Mouse (Mus musculus): ENCODE measurements around the gene Ggt5. TPM values are rescaled to one million over a fixed set of nuclear protein-coding genes. Genes with fewer than 3 reads are reported as not detected.
A peak's percentile ranks its signal among the peaks of the same experiment; 100 is the strongest.
"Not testable (repeated sequence)": the region's sequence is repeated elsewhere in the genome, so short reads cannot be mapped to it uniquely, and the experiment has no call there.

The Ggt5 gene
- total RNA-seq, 2 experiments from 2014 or later, result 2.3 TPM

DNA sequence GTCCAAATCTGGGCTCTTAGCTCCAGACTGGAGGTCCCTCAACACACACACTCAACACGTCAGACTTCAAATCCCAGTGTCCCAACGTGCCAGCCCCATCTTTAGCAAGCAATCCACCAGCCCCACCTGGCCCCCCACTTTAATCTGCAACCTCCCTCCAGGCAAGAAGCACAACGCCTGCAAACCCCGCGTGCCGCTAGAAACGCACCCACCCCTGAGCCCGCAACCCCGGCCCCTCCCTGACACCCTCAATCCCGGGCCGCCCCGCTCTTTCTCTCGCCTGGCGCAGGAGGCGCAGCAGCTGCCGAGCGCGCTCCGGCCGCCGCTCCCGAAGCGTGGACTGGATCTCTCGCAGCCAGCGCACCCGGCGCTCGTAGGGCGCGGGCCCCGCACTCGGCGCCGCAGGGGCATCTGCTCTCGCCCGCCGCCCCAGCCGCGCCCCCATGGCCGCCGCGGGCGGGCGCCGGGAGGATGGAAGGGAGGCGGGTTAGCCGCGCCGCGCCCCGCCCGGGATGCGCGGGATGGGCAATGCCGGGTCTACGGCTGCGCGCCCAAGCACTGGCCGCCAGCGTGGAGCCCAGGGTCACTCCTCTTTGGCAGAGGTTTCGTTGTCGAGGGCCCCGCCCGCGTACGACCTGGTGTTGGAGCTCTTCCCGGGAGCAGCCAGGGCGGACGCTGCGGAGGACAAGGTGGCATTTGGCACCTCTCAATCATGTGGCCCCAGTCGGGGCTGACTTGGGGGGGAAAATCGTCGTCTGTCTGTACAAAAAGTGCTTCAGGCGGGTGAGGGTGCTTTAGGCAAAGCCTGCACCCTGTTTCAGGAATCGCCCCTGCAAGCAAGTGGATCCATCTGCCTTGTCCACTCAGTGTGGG lies 29.2 kb upstream of the Ggt5 start, which contains the start of gene Lrrc75b:
Gene Lrrc75b (minus strand): TSS at position 655 of the 873 bp plus-strand sequence.
- no peak for DNase-seq (ENCODE audit: low spot score in 2 of 2)
- peak within 1 kb of the TSS; percentile 60 for H3K4me3 ChIP-seq
- H3K27ac ChIP-seq, result peak within 1 kb of the TSS; percentile 78
- TF ChIP-seq CTCF (conservative IDR thresholded peaks at IDR 0.05), result no peak

DNA sequence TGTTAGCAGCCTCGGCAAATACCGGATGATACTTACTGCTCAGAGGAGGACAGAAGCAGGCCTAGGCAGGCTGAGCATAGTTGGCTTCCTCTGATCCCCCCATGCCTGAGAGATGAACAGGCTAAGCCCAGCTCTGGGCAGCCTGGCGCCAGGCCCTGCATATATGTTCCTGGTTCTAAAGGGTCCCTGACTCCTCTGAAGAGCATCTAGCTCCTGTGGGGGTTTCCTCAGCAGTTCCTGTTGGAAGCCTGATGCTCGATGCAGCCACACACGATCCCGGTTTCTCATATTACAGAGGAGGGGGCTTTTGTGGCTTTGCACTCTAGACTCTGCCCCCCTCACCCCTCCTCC lies 28.6 kb upstream of the Ggt5 start:
- no peak for DNase-seq (ENCODE audit: low spot score in 2 of 2)
- peak overlapping the region; percentile 78 for H3K27ac ChIP-seq
- TF ChIP-seq CTCF (conservative IDR thresholded peaks at IDR 0.05), result no peak

DNA sequence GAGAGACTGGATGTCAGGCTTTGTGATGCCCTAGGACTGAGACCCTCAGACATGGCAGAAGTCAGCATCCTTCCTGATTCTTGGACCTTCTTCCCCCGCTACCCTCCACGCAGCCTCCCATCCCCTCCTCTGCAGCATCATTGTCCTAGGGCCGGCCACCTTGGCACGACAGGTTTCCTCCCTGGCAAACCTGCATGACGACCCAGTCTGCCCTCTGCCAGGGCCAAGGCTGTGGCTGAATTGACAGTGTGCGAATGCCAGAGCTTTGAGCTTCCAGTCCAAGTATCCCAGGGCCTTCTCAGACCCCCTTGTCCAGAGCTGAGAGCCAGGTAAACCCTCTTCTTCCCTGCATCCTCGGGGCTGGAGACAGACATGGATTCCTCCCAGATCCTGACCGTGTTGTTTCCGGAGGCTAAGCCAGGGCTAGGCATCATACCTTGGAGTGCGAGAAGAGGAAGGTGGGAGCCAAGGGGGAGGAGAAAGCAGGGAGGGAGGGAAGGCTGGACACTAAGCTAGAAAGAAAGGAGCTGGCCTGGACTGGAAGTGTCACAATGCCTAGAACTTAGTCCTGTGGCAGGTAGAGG lies 28.0 kb upstream of the Ggt5 start, which contains the start of gene Ggt1:
Gene Ggt1 (plus strand): TSS at position 534 of the 584 bp plus-strand sequence.
- peak within 1 kb of the TSS; percentile 60; the same call in 1 of the 2 replicates for H3K4me3 ChIP-seq
- no peak for TF ChIP-seq CTCF (conservative IDR thresholded peaks at IDR 0.05)
- no peak for DNase-seq (ENCODE audit: low spot score in 2 of 2)
- H3K27ac ChIP-seq, result peak within 1 kb of the TSS; percentile 78

More for the DNA sequence above, 28.6 kb upstream of the Ggt5 start:
- peak overlapping the region; percentile 60 for H3K4me3 ChIP-seq

DNA sequence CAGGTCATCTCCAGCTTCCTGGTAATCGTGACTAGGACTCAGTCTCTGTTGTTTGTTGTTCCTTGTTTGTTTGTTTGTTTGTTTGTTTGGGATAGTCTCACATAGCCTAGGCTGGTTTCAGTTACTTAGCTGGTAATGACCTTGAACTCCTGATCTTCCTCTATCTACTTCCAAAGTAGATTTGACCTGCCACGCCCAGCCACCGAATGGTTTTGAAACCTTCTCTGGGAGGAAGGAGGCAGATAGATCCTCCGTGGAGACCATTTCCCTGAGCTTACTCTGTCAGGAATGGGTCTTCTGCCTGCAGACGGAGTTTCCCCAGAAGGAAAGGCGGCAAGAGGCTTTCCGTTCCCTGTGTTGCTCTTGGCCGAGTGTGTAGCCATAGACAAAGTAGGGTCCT lies 26.5 kb upstream of the Ggt5 start:
- no peak for DNase-seq (ENCODE audit: low spot score in 2 of 2)
- Histone ChIP-seq H3K27ac (no peak overlapping the region), H3K4me3 (no peak overlapping the region)
- no peak for TF ChIP-seq CTCF (conservative IDR thresholded peaks at IDR 0.05)

DNA sequence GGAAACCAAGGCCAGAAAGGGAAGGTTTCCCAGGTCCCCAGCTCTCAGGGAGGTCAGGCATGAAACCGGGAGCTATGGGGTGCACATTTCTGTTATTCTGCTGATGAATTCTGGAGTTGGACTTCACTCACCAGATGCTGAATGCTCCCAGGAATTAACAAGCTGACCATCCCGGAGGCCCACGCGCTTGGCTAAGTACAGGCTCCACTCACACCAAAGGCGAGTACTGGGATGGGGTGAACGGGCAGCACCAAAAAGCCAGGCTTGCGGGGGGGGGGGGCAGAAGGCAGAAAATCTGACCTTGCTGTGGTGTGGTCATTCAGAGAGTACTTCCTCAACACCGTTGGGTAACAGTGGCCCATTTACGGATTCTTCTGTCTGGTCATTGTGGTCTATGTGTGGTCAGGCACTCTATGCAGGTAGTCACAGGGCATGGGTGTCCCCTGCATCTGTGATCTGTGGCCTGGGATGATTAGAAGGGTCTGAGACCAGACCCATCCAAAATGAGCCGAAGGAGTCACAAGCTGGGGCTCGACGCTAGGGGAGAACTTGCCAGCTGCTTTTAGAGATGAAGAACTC lies 24.4 kb upstream of the Ggt5 start:
- H3K4me3 ChIP-seq, result no peak overlapping the region
- no peak overlapping the region for H3K27ac ChIP-seq
- no peak for TF ChIP-seq CTCF (conservative IDR thresholded peaks at IDR 0.05)
- DNase-seq (ENCODE audit: low spot score in 2 of 2), result no peak

DNA sequence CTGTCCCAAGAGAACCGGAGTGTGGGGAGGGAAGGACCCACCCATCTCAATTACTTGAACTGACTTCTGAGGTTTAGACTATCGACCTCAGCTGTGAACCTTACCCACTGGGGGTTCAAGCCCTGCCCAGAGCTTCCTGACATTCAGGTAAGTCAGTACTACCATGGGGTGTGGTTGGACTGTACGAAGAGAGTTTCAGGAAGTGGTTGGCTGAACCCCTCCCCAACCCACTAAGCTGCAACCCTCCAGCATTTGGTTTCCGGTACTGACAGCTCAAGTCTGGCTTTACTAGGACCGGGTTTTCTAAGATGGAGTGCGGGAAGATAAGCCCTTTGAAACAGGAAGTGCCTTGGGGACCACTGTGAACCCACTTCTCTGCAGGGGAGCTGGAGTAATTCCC lies 23.7 kb upstream of the Ggt5 start:
- DNase-seq (ENCODE audit: low spot score in 2 of 2), result no peak
- H3K4me3 ChIP-seq, result no peak overlapping the region
- TF ChIP-seq CTCF (conservative IDR thresholded peaks at IDR 0.05), result no peak
- no peak overlapping the region for H3K27ac ChIP-seq

DNA sequence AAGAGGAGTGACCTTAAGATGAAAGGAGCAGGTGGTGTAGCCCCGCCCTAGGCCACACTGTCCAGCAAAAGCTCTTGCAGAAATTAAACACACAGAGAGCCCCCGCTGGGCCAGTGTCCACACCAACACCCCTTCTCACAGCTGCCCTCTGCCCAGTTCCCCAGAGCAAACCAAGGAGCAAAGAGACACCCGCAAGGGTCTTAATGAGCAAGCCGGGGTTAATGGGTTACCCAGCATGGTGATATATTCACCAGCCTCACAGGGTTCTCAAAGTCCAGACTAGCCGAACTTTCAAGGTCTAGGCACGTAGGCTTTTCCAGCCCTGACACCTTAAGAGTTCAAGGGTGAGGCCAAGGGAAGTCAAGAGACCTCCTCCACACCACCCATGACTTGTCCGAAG lies 23.2 kb upstream of the Ggt5 start:
- DNase-seq (ENCODE audit: low spot score in 2 of 2), result no peak
- no peak for TF ChIP-seq CTCF (conservative IDR thresholded peaks at IDR 0.05)
- H3K4me3 ChIP-seq, result no peak overlapping the region
- no peak overlapping the region for H3K27ac ChIP-seq

DNA sequence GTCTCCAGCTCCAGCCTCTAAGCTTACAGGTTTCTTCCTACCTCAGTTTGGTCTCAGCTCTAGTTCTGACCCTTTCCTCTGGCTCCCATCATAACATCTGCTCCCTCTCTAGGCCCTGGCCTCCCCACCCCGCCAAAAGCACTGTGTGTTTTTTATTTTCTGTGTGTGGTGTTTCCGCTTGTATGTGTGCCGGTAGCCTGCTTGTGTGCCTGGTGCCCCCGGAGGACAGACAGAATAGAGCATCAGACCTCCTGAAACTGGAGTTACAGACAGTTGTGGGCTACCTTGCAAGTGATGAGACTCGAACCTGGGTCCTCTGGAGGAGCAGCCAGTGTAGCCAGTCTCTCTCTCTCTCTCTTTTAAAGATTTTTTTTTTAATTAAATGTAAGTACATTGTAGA lies 22.8 kb upstream of the Ggt5 start:
- H3K4me3 ChIP-seq, result no peak overlapping the region
- H3K27ac ChIP-seq, result no peak overlapping the region
- DNase-seq (ENCODE audit: low spot score in 2 of 2), result no peak
- no peak for TF ChIP-seq CTCF (conservative IDR thresholded peaks at IDR 0.05)

DNA sequence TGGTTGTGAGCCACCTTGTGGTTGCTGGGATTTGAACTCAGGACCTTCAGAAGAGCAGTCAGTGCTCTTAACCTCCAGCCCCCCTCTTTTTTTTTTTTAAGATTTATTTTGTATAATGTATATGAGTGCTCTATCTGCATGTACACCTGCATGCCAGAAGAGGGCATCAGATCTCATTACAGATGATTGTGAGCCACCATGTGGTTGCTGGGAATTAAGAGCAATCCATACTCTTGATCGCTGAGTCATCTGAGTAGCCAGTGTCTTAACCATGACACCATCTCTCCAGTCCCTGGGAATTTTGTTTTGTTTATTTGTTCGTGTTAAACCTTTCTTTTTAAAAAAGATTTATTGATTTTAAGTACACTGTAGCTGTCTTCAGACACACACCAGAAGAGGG lies 22.4 kb upstream of the Ggt5 start:
- peak; percentile 50 for TF ChIP-seq CTCF (conservative IDR thresholded peaks at IDR 0.05)
- DNase-seq (ENCODE audit: low spot score in 2 of 2); H3K4me3 ChIP-seq; H3K27ac ChIP-seq: not testable (repeated sequence)

DNA sequence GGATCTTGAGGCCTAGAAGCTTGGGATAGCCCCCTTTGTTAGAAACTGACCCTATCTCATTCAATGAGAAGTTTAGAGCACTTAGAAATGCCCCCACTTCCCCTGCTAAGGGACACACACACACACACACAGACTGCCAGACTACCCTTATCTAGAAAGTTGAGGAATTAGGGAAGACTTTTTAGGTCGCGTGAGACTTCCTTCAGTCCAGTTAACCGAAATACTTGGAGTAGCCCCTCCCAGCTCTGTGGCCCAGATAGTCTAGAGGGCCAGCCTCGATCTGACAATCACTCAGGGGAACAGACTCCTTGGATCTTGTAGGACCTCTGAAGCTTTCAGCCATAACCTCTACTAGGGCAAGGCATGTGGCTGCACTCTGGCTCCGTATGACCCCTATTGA lies 21.1 kb upstream of the Ggt5 start:
- H3K27ac ChIP-seq, result no peak overlapping the region
- TF ChIP-seq CTCF (conservative IDR thresholded peaks at IDR 0.05), result no peak
- H3K4me3 ChIP-seq, result no peak overlapping the region
- DNase-seq (ENCODE audit: low spot score in 2 of 2), result no peak

DNA sequence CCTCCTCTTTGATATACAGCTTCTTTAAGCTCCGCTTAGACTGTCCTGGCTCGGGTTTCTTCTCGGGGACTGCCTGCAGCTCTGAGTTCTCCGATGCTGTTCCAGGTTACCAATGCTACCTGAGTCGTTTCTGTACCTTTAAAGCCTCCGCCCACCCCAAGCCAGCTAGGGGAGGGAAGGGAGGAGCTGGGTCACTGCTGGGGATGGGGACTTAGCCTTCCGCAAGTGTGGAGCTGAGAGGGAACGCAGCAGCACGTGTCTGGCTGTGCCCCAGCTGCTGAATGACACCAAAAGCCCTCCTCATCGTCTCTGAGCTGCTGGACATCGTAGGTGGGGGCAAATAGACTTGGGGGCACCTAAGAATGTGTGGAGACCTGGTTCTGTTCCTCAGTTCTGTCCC lies 20.7 kb upstream of the Ggt5 start:
- no peak overlapping the region for H3K4me3 ChIP-seq
- no peak for TF ChIP-seq CTCF (conservative IDR thresholded peaks at IDR 0.05)
- no peak for DNase-seq (ENCODE audit: low spot score in 2 of 2)
- H3K27ac ChIP-seq, result no peak overlapping the region

DNA sequence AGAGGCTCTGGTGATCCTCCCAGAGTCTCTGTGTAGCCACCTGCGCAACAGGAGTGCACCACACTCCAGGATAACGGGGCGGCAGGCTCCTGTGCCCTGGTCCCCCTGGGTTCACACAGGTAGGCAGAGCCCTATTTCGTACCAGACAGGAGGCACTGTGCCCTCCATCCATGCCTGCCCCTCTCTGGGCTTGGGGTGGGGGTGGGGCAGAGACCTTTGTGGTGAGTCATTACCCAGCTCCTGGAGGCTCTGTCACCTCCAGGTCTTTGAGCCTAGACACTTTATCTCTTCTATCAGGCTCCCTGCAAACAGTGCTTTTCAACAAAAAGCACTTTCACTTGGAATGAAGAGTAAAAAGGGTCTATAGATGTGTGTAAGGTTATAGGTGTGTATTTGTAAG lies 20.3 kb upstream of the Ggt5 start:
- TF ChIP-seq CTCF (conservative IDR thresholded peaks at IDR 0.05), result no peak
- Histone ChIP-seq H3K27ac (no peak overlapping the region), H3K4me3 (no peak overlapping the region)
- DNase-seq (ENCODE audit: low spot score in 2 of 2), result no peak

DNA sequence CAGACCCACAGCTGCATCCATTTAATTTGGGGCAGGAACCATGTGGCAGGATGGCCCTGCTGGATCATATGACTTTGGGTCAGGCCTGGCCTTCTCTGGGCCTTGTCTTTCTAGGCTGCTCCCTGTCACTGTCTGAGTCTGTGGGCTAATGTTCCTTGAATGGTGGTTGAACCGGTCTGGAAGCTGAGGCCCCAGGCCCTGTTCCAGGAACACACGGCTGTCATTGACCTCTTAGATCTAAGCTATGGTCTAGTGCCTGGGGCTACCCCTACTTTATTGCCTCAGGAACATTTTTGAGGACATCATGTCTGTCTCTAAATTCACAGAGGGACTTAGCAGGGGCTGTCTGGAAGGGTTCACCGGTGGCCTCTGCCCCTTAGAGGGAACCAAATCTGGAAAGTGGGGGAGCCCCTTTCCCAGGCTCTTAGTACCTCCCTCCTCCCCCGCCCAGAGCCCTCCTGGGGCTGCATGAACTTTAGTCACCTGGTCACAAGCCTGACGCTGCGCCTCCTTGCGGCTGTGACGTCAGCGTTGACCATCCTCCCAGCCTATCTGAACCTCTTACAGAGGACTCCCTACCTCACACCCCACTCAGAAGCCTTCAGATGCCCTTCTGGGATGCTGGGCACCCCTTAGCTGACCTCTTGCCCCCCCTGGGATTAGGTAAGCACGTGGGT lies 18.0 kb upstream of the Ggt5 start:
- DNase-seq (ENCODE audit: low spot score in 2 of 2), result no peak
- H3K4me3 ChIP-seq, result no peak overlapping the region
- no peak overlapping the region for H3K27ac ChIP-seq
- TF ChIP-seq CTCF (conservative IDR thresholded peaks at IDR 0.05), result no peak

All from layer of hippocampus, adult 2 months (tissue).